Mouse (Mus musculus) heart, adult 2 months (tissue): ENCODE results near the gene Dennd2c.

Source experiments
- CTCF ChIP-seq: fragments of 200-600 bp; IDR thresholded peaks from 2 replicates; pipeline ENCODE4 v1.8.1; 2022; ENCODE audit warnings: antibody characterized with exemption, mild to moderate bottlenecking, moderate library complexity
- POLR2A ChIP-seq: fragments of 200-500 bp; IDR thresholded peaks from 2 replicates; pipeline ENCODE4 v1.6.1; 2011; ENCODE audit warnings: mild to moderate bottlenecking, low read depth, low read length, control low read depth; ENCODE audit not compliant: insufficient read depth

DNA sequence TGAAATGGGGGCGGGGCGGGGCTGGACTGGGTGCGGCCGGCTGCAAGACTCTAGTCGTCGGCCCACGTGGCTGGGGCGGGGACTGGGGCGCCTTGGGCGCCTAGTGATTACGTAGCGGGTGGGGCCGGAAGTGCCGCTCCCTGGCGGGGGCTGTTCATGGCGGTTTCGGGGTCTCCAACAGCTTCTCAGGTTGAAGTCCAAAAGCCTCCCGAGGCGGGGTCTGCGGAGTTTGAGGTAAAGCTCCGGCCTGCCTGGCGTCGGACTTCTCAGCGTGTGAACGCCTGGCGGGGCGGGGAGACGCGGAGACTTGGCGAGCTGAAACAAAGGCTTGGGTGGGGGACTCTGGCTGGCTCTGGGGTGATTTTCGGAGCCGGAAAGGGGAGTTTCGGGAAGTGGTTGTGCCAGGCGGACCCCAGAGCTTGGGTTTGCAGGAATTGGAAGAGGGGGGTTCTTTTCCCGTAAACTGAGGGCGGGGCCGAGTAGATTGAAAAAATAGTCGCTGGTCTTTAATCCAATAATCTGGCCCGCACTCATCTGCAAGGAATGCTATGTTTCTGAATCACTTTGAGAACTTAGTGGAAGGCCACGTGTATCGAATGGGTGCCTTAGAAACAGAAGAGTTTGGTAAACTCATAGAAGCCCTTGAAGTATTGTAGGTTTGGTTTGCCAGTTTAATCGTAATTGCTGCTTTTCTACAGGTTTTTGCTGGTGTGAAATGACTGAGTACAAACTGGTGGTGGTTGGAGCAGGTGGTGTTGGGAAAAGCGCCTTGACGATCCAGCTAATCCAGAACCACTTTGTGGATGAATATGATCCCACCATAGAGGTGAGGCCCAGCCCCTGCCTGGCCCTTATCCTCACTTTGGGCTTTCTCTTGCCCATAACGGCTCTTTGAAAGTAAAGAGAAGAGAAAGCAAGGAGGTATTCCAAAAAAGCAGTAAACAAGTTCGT is 43.9 kb upstream of the Dennd2c start, which contains the start of gene Nras:
- TF ChIP-seq POLR2A (peak; percentile 65), CTCF (no peak)
